Mouse (Mus musculus): ENCODE measurements around the gene Unc79.

Gene Unc79

GRCm38 (mm10) chr12:103226121-103226520 is 277.5 kb downstream of the Unc79 start:
- in situ Hi-C loops (cut with MboI; ENCODE audit: low pct_unique_long_range_greater_than_20kb in 1 of 2, low sequenced_read_pairs in 2 of 2, unreplicated experiment in 1 of 2): no loop called here

- in situ Hi-C loops (cut with MboI; ENCODE audit: low pct_unique_long_range_greater_than_20kb in 1 of 2, low sequenced_read_pairs in 2 of 2, unreplicated experiment in 1 of 2): no loop called here
Observed at GRCm38 (mm10) chr12:103229058-103229457, 280.4 kb downstream of the Unc79 start.

All from mouse embryonic stem cell (cell line).